Mouse (Mus musculus): ENCODE data around the gene Fbxo6. TPM values are rescaled to one million over a fixed set of nuclear protein-coding genes. Genes with fewer than 3 reads are reported as not detected.
"Not testable (repeated sequence)": the region's sequence is repeated elsewhere in the genome, so short reads cannot be mapped to it uniquely, and the experiment has no call there.

Fbxo6 gene
- 22.0 and 22.2 TPM in 2 replicates for polyA plus RNA-seq (2015; fragmentation: Nextera tagmentation; extraction: Ambion mirVana)

DNA sequence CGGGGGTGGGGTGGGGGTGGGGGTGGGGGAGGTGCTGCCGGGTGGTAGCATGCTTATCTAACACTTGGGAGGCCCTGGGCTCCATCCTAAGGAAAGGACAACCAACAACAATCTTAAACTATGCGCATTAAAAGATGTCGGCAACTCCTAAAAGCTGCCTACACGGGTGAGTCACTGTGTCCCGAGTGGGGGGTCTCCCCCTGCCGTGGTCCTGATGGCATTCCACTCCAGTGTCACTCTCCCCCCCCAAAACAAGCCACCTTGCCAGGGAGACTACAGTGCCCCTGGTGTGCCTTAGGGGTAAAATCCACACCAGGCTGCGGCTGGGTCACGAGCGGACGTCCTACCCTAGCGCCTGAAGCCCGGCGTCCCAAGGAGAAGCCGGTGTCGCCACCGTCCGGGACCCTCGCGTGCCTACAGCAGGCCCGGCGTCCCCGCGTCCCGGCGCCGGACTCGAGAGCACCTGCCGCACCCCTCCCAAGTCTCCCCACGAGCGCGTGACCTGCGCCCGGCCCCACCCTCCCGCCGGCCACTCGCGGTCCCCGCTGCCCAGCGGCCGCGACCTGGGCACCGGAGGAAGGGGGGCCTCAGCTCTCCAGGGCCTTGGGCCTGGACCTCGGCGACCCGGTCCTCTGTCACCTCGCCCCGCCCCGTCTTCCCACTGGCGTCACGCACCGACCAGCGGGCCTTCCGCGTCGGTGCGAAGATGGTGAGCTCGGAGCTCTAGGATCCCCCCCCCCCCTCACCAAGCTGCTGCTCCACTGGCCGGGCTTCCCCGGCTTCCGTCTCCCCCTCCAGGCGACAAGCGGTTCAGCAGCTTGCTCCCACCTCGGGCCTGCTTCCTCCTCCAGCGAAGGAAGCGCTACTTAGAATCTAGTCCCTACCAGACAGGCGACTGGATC lies at the start of gene Fbxo6:
TSS of gene Fbxo6 (minus strand) at position 874 of the 902 bp plus-strand sequence.
- ATAC-seq (ENCODE audit: low FRiP score, low TSS enrichment), result peak; percentile 86
- H3K9ac ChIP-seq (replicated peaks; ENCODE audit: low read length), result peak within 1 kb of the TSS; percentile 83
- peak within 1 kb of the TSS; percentile 93 for H3K4me2 ChIP-seq (replicated peaks; ENCODE audit: low read depth, low read length)
- under 1% methylated on average over 67 of the region's 67 CpGs for WGBS
- peak within 1 kb of the TSS; percentile 71 for H3K4me3 ChIP-seq (ENCODE audit: low read length)
- peak within 1 kb of the TSS; percentile 87 for H3K27ac ChIP-seq (ENCODE audit: low read length)
- H3K27me3 ChIP-seq (ENCODE audit: insufficient read depth, low read length), result no peaks in the 10 kb centered on the region
- 0 out of 2 replicates have a peak, but pooled peaks cover 7% of the 10 kb centered on the region for H3K36me3 ChIP-seq (ENCODE audit: insufficient read depth, low read length)
- H3K9me3 ChIP-seq (ENCODE audit: low read length), result no peaks in the 10 kb centered on the region
- H3K4me1 ChIP-seq (ENCODE audit: insufficient read depth, low read length), result peaks cover 22% of the 10 kb centered on the region

DNA sequence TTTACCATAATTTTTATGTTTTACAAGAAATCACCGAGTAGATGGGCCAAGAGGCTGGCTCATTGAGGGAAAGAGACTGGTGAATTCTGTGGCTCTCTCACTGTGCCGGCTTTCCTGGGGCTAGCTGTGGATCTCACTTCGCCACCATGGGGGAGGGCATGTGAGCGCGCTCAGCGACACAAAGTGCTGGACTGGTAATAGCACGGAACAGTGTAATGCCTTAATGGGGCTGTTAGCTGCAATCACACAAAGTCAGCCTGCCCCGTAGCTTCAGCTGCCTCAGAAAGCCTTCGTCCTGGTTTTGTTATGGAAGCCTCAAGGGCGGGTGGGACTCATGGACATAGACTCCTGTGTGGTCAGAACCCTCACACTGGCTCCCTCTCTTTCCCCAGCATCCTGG lies 46.8 kb upstream of the Fbxo6 start:
- ATAC-seq (ENCODE audit: low FRiP score, low TSS enrichment), result no peak
- 24% methylated on average over 10 of the region's 10 CpGs for WGBS
- Histone ChIP-seq H3K36me3 (ENCODE audit: insufficient read depth, low read length) (no peaks in the 10 kb centered on the region), H3K4me2 (replicated peaks; ENCODE audit: low read depth, low read length) (no peak overlapping the region), H3K4me3 (ENCODE audit: low read length) (no peak overlapping the region), H3K27ac (ENCODE audit: low read length) (no peak overlapping the region), H3K9ac (replicated peaks; ENCODE audit: low read length) (no peak overlapping the region), H3K9me3 (ENCODE audit: low read length) (no peaks in the 10 kb centered on the region), H3K27me3 (ENCODE audit: insufficient read depth, low read length) (no peaks in the 10 kb centered on the region), H3K4me1 (ENCODE audit: insufficient read depth, low read length) (no peaks in the 10 kb centered on the region)

GRCm38 (mm10) chr4:148194400-148194799 lies 42.5 kb upstream of the Fbxo6 start:
- H3K4me3 ChIP-seq (ENCODE audit: low read length), result no peak overlapping the region
- no peak overlapping the region for H3K27ac ChIP-seq (ENCODE audit: low read length)
- H3K4me2 ChIP-seq (replicated peaks; ENCODE audit: low read depth, low read length), result no peak overlapping the region
- no peak overlapping the region for H3K9ac ChIP-seq (replicated peaks; ENCODE audit: low read length)
- ATAC-seq (ENCODE audit: low FRiP score, low TSS enrichment), result no peak
- H3K9me3 ChIP-seq (ENCODE audit: low read length), result no peaks in the 10 kb centered on the region
- H3K36me3 ChIP-seq (ENCODE audit: insufficient read depth, low read length), result no peaks in the 10 kb centered on the region
- 0 out of 2 replicates have a peak, but pooled peaks cover 4% of the 10 kb centered on the region for H3K4me1 ChIP-seq (ENCODE audit: insufficient read depth, low read length)
- H3K27me3 ChIP-seq (ENCODE audit: insufficient read depth, low read length), result no peaks in the 10 kb centered on the region

DNA sequence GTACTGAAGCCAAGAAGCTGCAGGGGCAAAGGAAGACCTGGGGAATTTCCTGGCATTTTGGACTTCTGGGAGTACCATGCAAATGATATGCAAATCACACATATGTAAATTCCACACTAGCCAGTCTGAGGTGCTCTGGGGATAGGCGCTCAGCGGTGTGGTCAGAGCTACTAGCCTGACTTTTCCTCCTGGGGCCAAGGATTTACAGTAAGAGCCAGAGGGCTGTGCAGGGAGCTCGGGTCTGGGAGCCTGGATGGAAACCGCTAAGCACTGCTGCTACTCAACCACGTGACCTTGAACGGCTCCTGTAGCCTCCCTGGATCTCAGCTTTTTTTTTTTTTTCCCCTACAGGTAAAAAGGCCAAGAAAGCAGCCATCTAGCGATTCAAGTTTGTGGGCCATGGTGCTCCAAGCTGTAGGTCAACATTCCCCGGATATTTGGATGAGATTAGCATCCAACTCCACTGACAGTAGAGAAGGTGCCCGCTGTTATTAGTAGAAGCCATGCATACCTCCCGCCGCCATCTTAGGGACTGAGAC lies 40.8 kb upstream of the Fbxo6 start:
- Histone ChIP-seq H3K4me1 (ENCODE audit: insufficient read depth, low read length) (0 out of 2 replicates have a peak, but pooled peaks cover 4% of the 10 kb centered on the region), H3K36me3 (ENCODE audit: insufficient read depth, low read length) (no peaks in the 10 kb centered on the region), H3K4me2 (replicated peaks; ENCODE audit: low read depth, low read length) (no peak overlapping the region), H3K27ac (ENCODE audit: low read length) (no peak overlapping the region), H3K27me3 (ENCODE audit: insufficient read depth, low read length) (no peaks in the 10 kb centered on the region), H3K9me3 (ENCODE audit: low read length) (no peaks in the 10 kb centered on the region), H3K4me3 (ENCODE audit: low read length) (no peak overlapping the region), H3K9ac (replicated peaks; ENCODE audit: low read length) (no peak overlapping the region)
- no peak for ATAC-seq (ENCODE audit: low FRiP score, low TSS enrichment)
- whole genome bisulfite sequencing, result 31% methylated on average over 11 of the region's 11 CpGs

- not testable (repeated sequence) for H3K27me3 ChIP-seq (ENCODE audit: insufficient read depth, low read length); H3K9ac ChIP-seq (replicated peaks; ENCODE audit: low read length); H3K4me1 ChIP-seq (ENCODE audit: insufficient read depth, low read length); H3K4me2 ChIP-seq (replicated peaks; ENCODE audit: low read depth, low read length); H3K27ac ChIP-seq (ENCODE audit: low read length); H3K36me3 ChIP-seq (ENCODE audit: insufficient read depth, low read length); H3K4me3 ChIP-seq (ENCODE audit: low read length); H3K9me3 ChIP-seq (ENCODE audit: low read length); ATAC-seq (ENCODE audit: low FRiP score, low TSS enrichment)
- 97% methylated on average over 1 of the region's 1 CpGs for WGBS
Measured at GRCm38 (mm10) chr4:148188767-148189166, 36.8 kb upstream of the Fbxo6 start.

DNA sequence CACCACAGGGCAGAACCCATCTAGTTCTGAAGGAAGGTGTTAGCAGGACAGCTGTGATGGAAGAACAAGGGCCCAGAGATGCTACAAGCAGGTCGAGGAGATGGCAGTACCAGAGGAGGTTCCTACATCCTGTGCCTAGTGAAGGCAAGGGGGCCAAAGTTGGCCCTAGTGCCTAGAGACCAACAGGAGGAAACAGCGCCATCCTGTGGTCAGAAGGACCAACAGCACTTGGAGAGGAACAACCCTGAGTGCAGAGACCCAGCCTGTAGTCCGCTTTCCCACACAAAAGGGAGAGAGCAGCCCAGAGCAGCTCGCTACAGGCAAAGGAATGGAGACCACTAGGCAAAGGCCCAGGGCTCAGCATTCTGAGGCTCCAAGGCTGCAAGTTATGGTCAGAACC lies 33.9 kb upstream of the Fbxo6 start:
- no peaks in the 10 kb centered on the region for H3K4me1 ChIP-seq (ENCODE audit: insufficient read depth, low read length)
- no peak for ATAC-seq (ENCODE audit: low FRiP score, low TSS enrichment)
- H3K4me3 ChIP-seq (ENCODE audit: low read length), result no peak overlapping the region
- WGBS, result 64% methylated on average over 4 of the region's 4 CpGs
- H3K36me3 ChIP-seq (ENCODE audit: insufficient read depth, low read length), result no peaks in the 10 kb centered on the region
- H3K9ac ChIP-seq (replicated peaks; ENCODE audit: low read length), result no peak overlapping the region
- no peaks in the 10 kb centered on the region for H3K9me3 ChIP-seq (ENCODE audit: low read length)
- no peak overlapping the region for H3K27ac ChIP-seq (ENCODE audit: low read length)
- H3K27me3 ChIP-seq (ENCODE audit: insufficient read depth, low read length), result no peaks in the 10 kb centered on the region
- no peak overlapping the region for H3K4me2 ChIP-seq (replicated peaks; ENCODE audit: low read depth, low read length)

GRCm38 (mm10) chr4:148184564-148184963 lies 32.6 kb upstream of the Fbxo6 start:
- H3K9ac ChIP-seq (replicated peaks; ENCODE audit: low read length), result no peak overlapping the region
- no peak for ATAC-seq (ENCODE audit: low FRiP score, low TSS enrichment)
- no peaks in the 10 kb centered on the region for H3K9me3 ChIP-seq (ENCODE audit: low read length)
- H3K27me3 ChIP-seq (ENCODE audit: insufficient read depth, low read length), result no peaks in the 10 kb centered on the region
- 59% methylated on average over 9 of the region's 9 CpGs for WGBS
- no peak overlapping the region for H3K27ac ChIP-seq (ENCODE audit: low read length)
- H3K4me1 ChIP-seq (ENCODE audit: insufficient read depth, low read length), result no peaks in the 10 kb centered on the region
- no peaks in the 10 kb centered on the region for H3K36me3 ChIP-seq (ENCODE audit: insufficient read depth, low read length)
- no peak overlapping the region for H3K4me3 ChIP-seq (ENCODE audit: low read length)
- H3K4me2 ChIP-seq (replicated peaks; ENCODE audit: low read depth, low read length), result no peak overlapping the region

DNA sequence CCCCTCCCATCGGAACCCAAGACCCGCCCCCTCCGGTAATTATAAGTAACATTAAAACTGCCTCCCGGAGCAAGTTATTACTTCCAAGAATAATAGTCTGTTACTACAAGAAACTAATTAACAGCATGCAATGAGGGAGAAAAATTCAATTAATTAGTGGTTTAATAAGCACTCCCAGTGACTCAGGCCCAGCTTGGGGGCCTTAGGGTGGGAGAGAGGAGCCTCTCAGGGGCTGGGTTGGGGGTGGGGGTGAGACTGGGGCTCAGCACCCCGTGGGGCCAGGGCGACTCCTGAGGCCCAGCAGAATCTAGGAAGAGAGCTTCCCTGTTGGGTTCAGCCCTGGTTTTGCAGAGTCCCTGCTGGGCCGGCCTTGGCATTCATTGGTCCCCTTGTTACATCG lies 30.4 kb upstream of the Fbxo6 start:
- ATAC-seq (ENCODE audit: low FRiP score, low TSS enrichment), result no peak
- H3K9me3 ChIP-seq (ENCODE audit: low read length), result no peaks in the 10 kb centered on the region
- H3K4me2 ChIP-seq (replicated peaks; ENCODE audit: low read depth, low read length), result no peak overlapping the region
- no peak overlapping the region for H3K27ac ChIP-seq (ENCODE audit: low read length)
- no peaks in the 10 kb centered on the region for H3K27me3 ChIP-seq (ENCODE audit: insufficient read depth, low read length)
- H3K9ac ChIP-seq (replicated peaks; ENCODE audit: low read length), result no peak overlapping the region
- 40% methylated on average over 8 of the region's 8 CpGs for WGBS
- no peaks in the 10 kb centered on the region for H3K4me1 ChIP-seq (ENCODE audit: insufficient read depth, low read length)
- no peaks in the 10 kb centered on the region for H3K36me3 ChIP-seq (ENCODE audit: insufficient read depth, low read length)
- H3K4me3 ChIP-seq (ENCODE audit: low read length), result no peak overlapping the region

DNA sequence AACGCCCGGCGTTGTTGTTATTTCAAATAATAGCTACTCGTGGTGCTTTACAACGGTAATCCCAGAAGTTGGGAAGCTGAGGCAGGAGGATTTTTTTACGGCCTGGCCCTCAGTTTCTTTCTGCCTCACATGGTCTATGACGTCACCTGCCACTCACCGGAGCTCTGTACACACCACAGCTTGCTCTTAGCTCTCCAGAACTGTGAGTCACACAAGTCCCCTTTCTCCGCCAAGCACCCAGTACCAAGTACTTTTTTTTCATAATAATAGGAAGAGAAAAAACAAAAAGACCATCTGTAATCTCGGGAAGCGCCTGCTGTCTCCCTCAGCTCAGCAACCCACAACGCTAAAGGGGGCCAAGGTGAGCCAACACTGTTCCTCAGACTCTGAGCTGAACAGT lies 29.5 kb upstream of the Fbxo6 start:
- Histone ChIP-seq H3K36me3 (ENCODE audit: insufficient read depth, low read length) (no peaks in the 10 kb centered on the region), H3K4me3 (ENCODE audit: low read length) (no peak overlapping the region), H3K4me2 (replicated peaks; ENCODE audit: low read depth, low read length) (no peak overlapping the region), H3K27ac (ENCODE audit: low read length) (no peak overlapping the region), H3K9me3 (ENCODE audit: low read length) (no peaks in the 10 kb centered on the region), H3K9ac (replicated peaks; ENCODE audit: low read length) (no peak overlapping the region), H3K27me3 (ENCODE audit: insufficient read depth, low read length) (0 out of 2 replicates have a peak, but pooled peaks cover under 1% of the 10 kb centered on the region), H3K4me1 (ENCODE audit: insufficient read depth, low read length) (no peaks in the 10 kb centered on the region)
- 88% methylated on average over 12 of the region's 12 CpGs for WGBS
- no peak for ATAC-seq (ENCODE audit: low FRiP score, low TSS enrichment)

GRCm38 (mm10) chr4:148177716-148178115 lies 25.8 kb upstream of the Fbxo6 start:
- no peak overlapping the region for H3K4me2 ChIP-seq (replicated peaks; ENCODE audit: low read depth, low read length)
- H3K27ac ChIP-seq (ENCODE audit: low read length), result no peak overlapping the region
- no peaks in the 10 kb centered on the region for H3K36me3 ChIP-seq (ENCODE audit: insufficient read depth, low read length)
- H3K9me3 ChIP-seq (ENCODE audit: low read length), result no peaks in the 10 kb centered on the region
- no peak overlapping the region for H3K9ac ChIP-seq (replicated peaks; ENCODE audit: low read length)
- H3K4me3 ChIP-seq (ENCODE audit: low read length), result no peak overlapping the region
- H3K27me3 ChIP-seq (ENCODE audit: insufficient read depth, low read length), result peaks cover 34% of the 10 kb centered on the region
- ATAC-seq (ENCODE audit: low FRiP score, low TSS enrichment), result no peak
- no peaks in the 10 kb centered on the region for H3K4me1 ChIP-seq (ENCODE audit: insufficient read depth, low read length)
